Mouse (Mus musculus) heart, postnatal 10 days (tissue): ENCODE measurements at regions not wholly inside any gene's neighbourhood (a gene's known extent, or its start where the extent isn't known, plus 50 kb on each side); places are given as distances from the start of the nearest gene placed in this dataset.

Experiments used
- DNase-seq, 2 experiments: peaks; one replicate each; pipeline ENCODE4 v3.0.0; 2021
- intact Hi-C: fragments of 180-260 bp; cut with DNase I; formaldehyde crosslinking; loops from one replicate; pipeline ENCODE4 v1.15.1; 2025

GRCm38 (mm10) chr16:10098511-10098910, 71.5 kb upstream of the Rpl39l start:
- intact Hi-C loops: no loop called here
- no peak for DNase-seq

GRCm38 (mm10) chr16:10088461-10089353, 81.3 kb upstream of the Rpl39l start:
- intact Hi-C loops: loop anchor here (5.0 kb wide), 3 partner anchors 124 to 309 kb away; partner anchors contain the start of gene Tekt5
- peak; percentile 36 to 45 for DNase-seq

DNA sequence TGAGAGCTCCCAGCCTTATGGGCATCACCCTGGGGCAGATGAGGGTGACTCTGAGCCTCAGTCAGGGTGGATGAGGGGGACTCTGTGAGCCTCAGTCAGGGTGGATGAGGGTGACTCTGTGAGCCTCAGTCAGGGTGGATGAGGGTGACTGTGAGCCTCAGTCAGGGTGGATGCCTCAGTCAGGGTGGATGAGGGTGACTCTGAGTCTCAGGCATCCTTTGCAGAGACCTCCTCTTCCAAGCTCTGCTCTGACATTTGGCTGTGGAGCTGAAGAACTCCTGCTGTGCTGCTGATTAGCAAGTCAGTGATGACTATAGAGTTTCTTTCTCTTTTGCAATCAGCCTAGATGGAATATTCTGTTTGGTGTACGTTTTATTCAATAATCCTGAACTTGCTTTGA, 83.7 kb upstream of the Rpl39l start:
- DNase-seq: peak; percentile 5 to 30
- intact Hi-C loops: loop anchor here (5.0 kb wide), 3 partner anchors 126 to 311 kb away; partner anchors contain the start of gene Tekt5

DNA sequence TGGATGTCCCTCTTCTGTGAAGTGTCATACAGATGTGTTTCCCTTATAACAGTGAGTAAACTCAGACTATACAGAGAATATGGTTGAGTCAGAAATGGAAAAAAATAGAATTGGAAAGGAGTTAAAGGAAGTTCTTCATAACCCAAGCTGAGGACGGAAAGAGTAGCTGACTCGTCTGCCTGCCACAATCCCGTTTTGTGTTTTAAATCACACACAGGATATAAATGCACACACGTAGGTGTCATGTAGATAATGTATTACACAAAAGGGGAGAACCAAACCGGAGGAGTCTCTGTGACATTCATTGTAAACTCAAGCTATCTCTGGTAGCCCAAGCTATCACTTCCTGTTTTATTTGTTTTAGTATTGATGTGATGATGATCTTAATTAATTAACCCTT, 84.6 kb upstream of the Rpl39l start:
- intact Hi-C loops: loop anchor here (5.0 kb wide), 3 partner anchors 127 to 312 kb away; partner anchors contain the start of gene Tekt5

DNA sequence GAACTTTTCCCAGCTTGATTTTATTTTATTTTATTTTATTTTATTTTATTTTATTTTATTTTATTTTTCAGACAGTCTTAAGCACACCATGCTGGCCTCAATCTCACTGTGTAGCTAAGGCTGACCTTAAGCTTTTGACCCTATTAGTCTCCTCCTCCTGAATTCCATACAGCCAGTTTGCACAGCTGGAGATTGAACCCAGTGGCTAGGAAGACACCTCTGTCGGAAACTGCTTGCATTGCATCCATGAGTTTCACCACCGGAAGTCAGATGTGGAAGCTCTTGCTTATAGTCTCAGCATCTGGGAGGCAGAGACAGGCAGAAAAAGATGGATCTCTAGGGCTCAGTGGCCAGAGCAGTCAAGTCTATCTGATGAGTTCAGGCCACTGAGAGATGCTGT, 86.4 kb upstream of the Grin2a start:
- DNase-seq: no peak
- intact Hi-C loops: no loop called here

More for the DNA sequence above, 84.6 kb upstream of the Rpl39l start:
- DNase-seq: no peak

DNA sequence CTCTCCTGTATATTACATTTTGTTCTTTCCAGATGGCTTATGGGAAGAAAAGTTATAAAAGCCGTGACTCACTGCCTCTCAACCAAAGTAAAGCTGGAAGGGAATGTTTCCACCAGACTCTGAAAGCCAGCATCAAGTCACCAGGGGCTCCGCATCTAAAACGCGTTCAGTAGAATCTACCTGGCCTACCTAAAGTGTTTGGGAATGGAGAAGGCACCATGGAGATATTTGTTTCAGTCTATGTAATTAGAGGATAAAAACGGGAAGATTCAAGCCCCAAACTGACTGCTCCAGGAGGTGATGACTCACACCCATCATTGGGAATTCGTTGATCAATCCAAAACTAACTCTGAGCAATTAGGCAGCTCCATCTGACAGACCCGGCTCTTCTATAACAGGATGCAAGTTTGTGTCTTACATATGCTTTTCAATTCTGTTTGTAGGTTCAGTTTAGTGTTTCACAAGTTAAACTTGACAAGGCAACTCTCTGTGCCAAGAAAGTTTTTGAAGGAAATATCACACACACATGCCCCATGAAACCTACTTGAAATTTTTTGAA, 84.8 kb upstream of the Grin2a start:
- intact Hi-C loops: no loop called here
- DNase-seq: no peak

DNA sequence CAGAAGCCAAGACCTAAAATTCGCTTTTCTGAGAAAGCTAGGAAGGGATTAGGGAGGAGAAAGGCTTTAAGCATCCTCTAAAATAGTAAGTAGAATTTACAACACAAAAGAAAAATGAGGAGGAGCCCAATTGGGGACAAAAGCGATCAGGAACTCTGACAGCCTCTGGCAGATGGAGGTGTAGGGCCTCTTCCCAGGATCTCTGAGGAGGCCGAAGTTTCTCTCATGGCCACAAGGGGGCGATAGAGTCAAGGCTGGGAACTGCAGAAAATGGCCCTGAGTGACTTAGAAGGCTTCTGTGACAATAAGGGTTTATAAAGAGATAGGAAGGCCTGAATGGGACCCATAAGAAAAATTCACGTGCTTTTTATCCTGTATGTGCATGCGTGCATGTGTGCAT, 77.8 kb upstream of the Grin2a start:
- intact Hi-C loops: loop anchor here (5.0 kb wide), 1 partner anchor 324 kb away; the partner anchor contains the start of gene Tekt5

GRCm38 (mm10) chr16:10063491-10063890, 68.1 kb upstream of the Grin2a start:
- intact Hi-C loops: no loop called here
- no peak for DNase-seq

More for the DNA sequence above, 77.8 kb upstream of the Grin2a start:
- peak; percentile 47 to 70 for DNase-seq

GRCm38 (mm10) chr16:10058094-10058493, 62.7 kb upstream of the Grin2a start:
- no peak for DNase-seq
- intact Hi-C loops: no loop called here
